Mouse (Mus musculus) cerebral cortex, adult 2 months (tissue): Measurements from ENCODE around the gene 4930579F01Rik.

Experiments used
- WGBS: fragments of 180-500 bp; shearing (Covaris S2); methylation state at CpG from one replicate; pipeline ENCODE4 v1.1.7; 2018; 5-methylcytosine and 5-hydroxymethylcytosine counted together

4930579F01Rik gene

DNA sequence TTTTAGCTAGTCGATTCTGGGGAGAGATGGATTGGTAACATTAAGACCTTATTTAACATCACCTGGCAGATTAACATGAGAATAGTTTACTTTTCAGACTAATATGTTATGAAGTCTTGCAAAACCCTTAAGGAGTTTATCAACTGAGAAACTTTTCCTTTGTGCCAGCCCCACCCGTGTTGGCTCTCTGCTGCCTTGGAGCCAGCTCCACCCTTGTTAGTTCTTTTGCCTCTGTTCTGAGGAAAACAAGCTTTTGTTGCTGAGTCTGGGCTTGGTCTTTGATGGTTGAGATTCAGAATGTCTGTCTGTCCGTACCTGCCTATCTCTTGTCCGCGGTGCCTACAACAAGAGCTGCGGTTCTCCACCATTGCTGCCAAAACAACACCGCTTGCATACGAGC, 22.5 kb upstream of the 4930579F01Rik start:
- 74% methylated on average over 8 of the region's 8 CpGs for WGBS

DNA sequence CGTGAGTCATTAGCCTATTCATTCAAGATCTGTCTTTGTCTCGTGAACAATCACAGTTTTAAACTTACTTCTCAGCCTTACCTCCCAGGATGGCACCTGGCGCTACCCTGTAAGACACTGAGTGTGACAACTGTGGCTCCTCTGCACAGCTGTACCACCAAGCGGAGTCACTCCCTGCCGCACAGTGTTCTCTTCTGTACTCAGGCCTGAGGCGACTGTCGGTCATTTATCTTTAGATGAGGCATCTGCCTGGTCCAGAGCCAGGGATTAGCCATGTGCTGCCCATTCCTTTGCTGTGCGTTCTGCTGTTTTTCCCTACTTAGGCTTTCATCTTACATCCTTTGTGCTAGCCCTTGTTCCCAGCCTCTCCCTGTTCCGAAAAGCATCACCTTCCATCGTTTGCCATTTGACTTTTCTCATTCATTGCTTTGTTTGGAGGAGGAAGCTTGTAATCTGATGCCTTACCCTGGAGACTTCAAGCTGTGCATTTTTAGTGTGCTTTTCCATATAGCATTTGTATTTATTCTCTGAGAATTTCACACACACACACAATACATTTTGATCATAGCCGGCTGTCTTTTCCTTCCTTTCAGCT, 21.9 kb upstream of the 4930579F01Rik start:
- WGBS, result 55% methylated on average over 11 of the region's 11 CpGs

DNA sequence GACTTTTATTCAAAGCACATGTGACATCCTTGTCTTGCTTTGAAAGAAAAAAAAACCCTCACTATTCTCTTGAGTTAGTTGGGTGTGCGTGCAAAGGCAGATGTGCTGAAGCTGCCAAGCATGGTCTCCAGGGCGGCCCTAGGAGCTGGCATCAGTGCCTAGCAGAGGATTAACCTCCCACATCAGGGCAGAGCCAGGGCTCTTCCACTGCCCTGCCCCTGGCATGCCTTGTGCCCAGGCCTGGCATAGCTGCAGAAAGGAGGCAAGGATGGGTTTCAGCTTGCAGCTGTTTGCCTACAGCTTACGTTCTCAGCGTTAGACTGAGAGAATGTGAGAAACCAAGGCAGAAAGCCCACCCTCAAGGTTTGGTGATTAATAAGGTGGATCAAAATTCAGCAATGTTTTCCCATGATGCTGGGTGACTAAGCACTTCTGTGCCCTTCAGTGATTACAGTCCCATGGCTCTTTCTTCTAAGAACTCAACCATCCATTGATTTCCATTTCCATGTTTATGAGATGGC, 18.9 kb upstream of the 4930579F01Rik start:
- 88% methylated on average over 4 of the region's 4 CpGs for WGBS

DNA sequence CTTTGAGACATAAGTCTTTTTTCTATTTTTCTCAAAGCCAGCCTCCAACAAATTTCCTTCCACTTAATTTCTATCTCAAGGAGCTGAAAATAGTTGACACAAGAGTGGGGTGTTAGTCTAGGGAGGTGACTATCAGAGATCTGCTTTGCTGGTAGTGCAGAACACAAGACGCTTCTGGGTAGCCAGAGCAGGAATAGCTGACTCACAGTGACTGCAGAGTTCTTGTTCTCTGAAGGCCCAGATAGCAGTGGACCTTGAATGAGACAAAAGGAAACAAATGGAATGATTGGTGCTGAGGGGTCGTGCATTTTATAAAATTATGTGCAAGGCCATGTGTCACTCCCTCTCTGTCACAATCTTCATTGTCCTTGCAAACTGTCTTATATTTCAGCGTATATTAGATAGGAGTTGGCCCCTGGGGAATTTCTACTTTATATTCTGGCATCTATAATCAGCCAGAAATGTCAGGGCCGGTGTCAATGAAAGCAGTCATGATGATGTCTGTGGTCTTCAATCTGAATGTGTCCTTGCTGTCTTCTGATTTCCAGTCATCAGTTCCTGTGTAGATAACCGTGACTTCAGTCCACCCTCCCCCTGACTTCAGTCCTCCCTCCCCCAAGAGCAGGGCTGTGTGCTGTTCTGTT, 16.9 kb upstream of the 4930579F01Rik start:
- WGBS, result 88% methylated on average over 5 of the region's 5 CpGs

DNA sequence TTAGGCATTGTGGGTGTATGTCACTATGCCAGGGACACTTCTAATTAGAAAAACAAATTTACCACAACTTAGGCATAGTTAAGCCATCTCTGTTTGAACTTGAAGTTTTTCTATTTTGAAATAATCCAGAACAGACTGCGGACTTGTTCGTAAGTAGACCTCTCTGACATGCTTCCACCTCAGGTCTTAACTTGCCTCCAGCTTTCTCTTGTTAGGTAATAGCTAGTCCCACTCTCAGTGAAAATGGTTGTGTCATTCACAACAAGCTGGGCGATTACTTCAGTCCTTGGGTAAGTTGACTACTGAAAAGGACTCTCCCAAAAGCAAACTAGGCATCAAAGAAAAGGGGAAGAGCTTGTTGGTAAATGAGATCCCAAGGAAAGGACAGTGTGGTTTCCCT, 15.2 kb upstream of the 4930579F01Rik start:
- 95% methylated on average over 3 of the region's 3 CpGs for whole genome bisulfite sequencing

DNA sequence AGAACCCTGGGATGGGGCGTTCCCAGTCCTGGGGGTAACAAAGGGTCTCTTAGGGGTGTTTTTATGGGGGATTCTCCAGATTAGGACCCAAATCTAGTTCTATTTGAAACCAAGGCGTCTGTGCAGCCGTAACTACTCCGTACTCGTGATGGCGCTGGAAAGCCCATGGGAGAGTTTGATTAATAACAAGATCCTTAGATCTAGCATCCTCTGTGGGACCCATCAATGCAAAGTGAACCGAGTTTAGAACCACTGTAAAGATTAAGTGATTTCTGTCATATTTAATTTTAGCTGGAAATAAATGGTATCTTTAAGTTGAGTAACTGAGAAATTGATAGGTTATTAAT, 5.1 kb upstream of the 4930579F01Rik start:
- WGBS, result 81% methylated on average over 7 of the region's 7 CpGs

DNA sequence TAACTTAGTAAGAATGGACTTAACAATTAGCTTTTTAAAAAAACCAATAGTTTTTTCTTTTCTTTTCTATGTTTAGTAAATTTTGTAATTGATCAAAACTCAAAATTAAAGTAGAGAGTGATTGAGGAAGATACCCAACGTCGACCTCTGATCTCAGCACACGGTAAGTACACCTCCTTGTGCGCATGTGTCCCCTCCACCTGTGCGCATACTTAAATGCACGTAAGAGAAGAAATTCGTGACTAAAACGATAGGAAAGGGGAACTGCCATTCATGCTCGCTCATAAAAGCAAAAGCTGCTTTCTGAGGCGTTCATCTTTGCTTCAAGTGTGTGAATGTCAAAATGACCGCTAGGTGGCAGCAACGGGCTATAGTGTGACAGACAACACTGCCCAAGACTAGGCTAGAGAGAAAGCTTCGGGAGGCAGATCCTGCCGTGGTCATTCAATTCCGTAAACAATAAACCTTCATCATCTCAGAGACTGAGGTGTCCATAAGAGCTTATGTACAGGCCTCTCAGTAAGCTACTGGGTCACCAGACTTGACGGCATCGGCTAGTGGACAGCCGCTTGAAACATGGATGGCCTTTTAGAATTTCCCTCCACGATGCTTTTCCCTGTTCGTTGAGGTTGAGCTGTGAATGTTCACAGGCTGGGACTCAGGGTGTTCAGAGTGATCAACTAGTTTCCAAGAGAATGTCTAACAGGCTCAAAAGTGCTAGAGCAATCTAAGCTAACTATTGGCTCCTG, 4.5 kb upstream of the 4930579F01Rik start:
- WGBS, result 21% methylated on average over 20 of the region's 20 CpGs

DNA sequence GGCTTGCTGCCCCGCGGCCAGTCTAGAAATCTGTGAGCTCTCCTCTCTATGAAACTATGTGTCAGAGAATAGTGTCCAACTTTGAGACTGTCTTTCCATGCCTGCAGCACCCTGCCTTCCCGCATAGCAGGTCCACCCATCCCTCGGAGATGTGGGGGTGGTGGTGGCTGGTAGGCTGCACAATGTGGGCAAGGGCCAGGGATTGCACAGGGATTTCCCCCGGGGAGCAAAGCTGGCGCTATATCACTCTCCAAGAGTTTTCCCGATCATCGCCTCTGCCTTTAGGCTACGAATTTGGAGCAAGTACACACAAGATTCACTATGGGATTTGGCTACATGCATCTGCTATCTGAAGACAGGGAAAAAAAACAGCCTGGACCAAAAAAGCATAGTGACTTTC, 3.9 kb upstream of the 4930579F01Rik start:
- 39% methylated on average over 9 of the region's 9 CpGs for WGBS

DNA sequence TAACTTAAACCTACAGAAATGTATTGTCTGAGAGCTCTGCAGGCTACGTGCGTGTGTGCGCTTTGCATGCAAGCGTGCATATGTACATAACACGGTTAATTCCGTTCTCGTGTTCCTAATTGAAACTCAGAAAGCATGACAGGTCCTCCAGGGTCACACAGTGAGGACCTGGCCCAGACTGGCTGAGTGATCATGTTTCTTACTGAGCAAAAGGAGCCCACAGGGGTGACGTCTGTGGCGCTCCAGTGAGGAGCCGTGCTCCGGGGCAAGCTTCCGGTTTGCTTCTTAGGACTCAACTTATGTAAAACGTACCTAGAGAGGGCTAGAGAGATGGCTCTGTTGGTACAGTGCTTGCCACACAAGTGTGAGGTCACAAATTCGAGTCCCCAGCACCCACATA, 3.5 kb upstream of the 4930579F01Rik start:
- WGBS, result 90% methylated on average over 14 of the region's 14 CpGs

DNA sequence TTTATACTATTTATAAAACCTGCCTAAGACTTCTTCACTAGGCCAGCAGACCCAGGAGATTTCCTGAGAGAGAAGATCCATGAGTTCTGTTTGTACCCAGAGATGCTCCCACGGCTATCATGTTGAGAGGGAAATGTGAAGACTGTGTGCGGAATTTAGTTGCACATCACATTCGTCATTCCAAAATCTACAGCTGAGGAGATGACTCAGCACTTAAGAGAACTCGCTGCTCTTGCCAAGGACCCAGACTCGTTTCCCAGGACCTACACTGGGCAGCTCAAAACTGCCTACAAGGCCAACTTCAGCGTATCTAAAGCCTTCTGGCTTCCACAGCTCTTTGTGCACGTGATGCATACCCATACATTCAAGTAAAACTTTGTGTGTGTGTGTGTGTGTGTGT, 1.4 kb downstream of the 4930579F01Rik start:
- 53% methylated on average over 7 of the region's 7 CpGs for WGBS

DNA sequence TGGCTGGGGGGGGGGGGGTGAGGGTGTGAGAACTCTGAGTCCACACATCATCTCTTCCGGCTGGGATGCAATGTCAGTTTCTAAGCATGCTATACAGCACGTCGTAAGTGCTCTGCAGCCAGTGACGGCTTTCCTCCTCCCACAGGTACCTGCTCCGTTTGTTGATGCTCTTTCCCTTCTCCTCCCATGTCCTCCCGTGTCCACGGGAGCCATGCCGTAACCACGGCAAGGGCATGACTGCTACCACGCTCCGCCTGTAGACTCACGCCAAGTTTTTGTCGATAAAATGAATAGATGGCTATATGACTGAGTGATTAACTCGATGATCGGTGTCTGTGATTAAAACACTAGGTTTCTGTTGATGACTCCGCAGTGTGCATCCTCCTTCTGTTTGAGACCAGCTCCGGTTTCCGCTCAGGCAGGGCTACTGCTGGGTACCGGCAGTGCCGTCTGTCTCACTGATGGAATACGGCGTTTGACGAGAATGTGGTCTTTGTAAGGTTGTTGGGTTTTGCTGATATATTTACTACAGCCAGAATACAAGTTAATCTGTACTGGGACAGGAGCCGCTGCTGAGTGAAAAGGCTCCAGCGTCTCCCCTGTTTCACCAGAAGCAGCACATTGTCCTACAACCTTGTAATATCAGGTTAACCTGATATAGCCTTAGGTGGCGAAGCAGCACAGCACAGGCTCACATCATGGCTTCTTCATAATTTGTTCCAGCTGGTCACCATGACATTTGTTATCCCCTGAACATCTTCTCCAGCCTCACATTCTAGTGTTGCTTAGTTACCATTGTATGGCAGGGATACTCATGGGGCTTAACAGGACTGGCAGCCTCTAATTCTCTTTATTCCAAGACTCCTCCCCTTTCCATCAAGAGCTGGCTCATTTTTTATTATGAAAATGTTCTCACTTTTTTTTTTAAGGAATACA, 7.4 kb downstream of the 4930579F01Rik start:
- 92% methylated on average over 26 of the region's 26 CpGs for WGBS

DNA sequence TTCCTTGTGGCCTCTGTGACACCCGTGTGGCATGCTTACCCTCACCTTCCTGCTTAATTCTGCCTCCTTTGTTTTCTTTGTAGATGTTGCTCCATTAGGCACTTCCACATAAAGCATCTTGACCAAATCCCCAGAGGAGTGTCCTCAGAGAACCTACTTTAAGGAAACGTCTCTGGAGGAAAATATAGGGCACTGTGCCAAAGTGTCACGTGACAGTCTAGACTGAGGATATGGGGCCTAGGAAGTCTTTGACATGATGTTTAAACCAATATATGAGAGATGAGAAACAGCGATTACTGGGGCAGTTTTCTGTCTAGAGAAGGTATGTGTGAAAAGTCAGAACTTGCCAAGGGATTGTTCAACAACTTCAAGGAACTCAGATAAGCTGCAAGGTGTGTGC, 8.3 kb downstream of the 4930579F01Rik start:
- 55% methylated on average over 4 of the region's 4 CpGs for WGBS

DNA sequence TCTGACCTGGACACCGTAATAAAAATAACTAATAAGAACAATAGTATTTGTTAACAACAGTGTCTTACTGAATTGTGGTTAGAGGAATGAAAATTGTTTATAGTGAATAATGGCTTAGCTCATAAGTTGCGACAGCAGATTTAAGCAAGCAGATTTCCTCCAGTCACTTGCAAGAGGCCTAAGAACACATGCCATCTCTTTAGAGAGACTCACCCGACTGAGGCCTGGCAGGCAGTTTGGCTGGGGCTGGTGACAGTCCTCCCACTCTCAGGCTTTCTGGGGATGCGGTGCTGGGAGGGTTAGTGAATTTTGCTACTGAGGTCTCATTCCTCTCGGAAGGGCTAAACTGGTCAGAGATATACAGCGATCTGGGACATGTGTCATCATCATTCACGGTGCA, 10.3 kb downstream of the 4930579F01Rik start:
- WGBS, result 73% methylated on average over 7 of the region's 7 CpGs

DNA sequence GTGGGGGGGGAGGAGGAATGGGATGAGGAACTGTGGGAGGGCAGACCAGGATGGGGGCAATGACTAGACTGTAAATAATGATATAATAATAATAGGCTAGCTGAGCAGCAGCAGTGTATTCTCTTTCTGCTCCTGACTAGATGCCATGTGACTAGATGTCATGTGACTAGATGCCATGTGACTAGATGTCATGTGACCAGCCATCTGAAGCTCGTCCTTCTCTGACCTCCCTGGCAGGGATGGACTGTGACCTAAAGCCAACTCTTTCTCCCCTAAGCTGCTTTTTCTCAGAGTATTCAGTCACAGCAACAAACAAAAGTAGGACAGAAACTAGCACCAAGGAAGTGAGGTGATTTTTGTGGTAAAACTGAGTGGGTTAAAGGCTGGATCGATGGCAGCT, 11.6 kb downstream of the 4930579F01Rik start:
- 84% methylated on average over 2 of the region's 2 CpGs for WGBS

DNA sequence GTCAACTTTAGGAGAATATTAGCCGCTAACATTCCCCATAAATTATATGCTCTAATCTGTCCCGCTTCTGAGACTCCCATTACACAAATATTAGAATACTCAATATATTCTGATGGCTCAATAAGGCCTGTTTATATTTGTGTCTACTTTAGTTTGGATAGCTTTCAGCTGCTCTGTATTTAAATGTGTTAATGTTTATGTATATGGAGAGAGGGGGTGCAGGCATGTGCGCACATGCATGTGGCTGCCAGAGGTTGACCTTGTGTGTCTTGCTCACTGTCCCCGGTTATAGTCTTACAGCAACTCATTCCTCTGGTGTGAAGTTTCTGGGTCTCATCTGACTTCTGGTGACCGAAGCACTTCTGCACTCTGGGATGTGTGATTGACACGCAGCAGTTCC, 18.1 kb downstream of the 4930579F01Rik start:
- 94% methylated on average over 6 of the region's 6 CpGs for WGBS

DNA sequence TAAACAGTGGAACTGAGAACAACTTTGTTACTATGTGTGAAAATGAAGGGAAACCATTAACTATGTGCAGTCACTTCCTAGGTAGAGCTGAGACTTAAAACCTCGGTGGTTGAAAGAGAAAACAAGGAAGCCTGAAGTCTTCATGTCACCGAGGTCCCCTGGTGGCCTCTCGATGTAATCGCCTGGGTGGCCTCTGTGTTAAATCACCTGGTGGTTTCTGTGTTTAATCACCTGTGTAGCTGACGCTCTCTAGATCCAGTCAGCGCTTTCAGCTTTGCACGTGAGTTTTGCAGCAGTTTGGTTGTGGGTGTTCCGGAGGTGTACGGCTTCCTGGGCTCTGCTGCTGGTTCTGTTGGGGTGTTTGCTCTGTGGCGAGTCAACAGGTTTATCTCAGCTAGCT, 20.3 kb downstream of the 4930579F01Rik start:
- whole genome bisulfite sequencing, result 72% methylated on average over 10 of the region's 10 CpGs

DNA sequence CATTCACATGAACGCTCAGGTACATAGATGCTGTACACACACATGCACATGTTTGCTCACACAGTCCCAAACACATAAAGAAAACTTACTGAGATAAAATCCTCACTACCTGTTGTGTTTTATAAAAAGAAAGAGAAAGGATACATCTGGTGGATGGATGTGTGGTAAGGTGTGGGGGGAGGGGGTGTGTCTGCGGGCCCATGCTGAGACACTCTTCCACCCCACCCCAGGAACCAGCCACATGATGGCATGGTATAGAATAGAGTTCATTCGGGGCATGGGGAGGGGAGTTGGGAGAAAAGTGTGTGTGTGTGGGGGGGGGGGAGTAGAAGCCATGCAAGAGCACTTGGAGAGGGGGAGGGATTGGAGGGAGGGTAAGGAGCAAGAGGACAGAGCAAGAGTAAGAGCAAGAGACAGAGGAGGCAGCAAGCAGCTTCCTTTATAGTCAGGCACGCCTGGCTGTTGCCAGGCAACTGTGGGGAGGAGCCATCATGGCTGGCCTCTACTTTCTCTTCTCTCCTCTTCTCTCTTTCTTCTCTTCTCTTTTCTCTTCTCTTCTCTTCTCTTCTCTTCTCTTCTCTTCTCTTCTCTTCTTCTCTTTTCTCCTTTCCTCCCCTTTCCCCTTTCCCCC, 31.0 kb downstream of the 4930579F01Rik start:
- 55% methylated on average over 4 of the region's 4 CpGs for WGBS

DNA sequence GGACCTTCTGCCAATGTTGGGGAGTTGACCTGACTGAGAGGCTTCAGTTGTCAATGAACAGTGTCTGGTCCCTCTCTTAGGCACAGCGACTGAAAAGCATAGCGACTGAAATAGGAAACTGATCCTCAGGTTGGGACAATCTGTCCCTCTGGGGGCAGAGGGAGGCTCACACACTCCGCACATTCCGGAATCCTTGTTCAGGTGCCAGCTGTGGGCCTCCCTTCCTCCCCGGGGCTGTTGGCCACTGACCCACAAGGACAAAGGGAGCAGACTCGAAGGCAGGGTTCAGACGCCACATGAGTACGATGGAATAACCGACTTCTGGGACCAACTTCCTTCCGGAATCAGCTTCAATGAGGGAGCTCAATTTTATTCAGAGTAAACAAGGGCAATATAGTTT, 32.0 kb downstream of the 4930579F01Rik start:
- WGBS, result 81% methylated on average over 10 of the region's 10 CpGs

DNA sequence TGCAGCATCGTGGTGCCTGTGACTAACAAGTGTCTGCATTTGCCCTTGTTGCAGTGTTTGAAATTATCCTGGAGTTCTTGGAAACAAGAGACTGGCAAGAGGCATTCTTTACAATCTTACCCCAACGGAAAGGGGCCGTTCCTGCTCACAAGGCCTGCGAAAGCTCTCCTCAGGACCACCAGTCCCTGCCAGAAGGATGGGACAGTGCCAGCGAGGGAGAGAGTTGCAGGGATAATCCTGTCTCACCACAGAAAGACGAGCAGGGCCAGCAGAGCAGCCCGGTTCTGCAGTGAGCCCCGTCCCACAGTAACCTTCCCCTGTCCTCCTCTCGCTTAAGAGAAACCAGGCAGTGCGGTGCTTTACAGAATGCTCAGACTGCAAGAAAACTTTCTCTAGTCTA, 37.0 kb downstream of the 4930579F01Rik start:
- 74% methylated on average over 10 of the region's 10 CpGs for WGBS

DNA sequence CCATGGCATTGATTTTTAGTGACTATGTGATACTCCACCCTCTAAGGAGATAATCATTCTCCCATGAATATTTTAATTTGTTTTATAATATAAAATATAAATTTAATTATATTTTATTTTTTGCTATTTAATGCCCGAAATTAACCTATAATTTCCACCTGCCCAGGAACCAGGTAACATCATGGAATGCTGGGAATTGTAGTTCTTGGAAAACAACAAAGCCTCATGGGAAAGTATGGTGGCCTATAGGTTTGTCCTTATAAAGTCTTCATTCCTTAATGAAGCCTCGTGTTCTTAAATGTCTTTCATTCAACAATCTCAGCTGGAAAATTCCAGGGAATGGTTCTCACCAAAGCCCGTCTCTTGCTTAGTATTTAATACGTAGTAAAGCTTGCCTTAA, 38.6 kb downstream of the 4930579F01Rik start:
- 95% methylated on average over 4 of the region's 4 CpGs for WGBS

DNA sequence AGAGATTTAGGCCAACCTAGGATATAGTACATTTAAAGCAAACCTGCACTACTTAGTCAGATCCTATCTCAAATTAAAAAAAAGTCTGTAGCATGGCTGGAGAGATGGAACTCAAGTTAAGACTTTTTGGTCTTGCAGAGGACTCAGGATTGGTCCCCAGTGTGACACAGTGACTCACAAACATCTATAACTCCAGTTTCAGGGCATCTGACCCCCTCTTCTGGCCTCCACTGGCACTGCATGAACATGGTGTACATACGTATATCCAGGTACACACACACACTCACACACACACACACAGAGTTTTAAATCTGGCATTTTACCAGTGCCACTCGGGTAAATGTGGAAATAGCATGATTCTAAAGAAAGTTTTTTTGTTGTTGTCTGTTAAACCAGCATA, 44.8 kb downstream of the 4930579F01Rik start:
- 90% methylated on average over 2 of the region's 2 CpGs for WGBS
